Mouse (Mus musculus): Measurements from ENCODE around the gene Setd3.

Setd3 gene

DNA sequence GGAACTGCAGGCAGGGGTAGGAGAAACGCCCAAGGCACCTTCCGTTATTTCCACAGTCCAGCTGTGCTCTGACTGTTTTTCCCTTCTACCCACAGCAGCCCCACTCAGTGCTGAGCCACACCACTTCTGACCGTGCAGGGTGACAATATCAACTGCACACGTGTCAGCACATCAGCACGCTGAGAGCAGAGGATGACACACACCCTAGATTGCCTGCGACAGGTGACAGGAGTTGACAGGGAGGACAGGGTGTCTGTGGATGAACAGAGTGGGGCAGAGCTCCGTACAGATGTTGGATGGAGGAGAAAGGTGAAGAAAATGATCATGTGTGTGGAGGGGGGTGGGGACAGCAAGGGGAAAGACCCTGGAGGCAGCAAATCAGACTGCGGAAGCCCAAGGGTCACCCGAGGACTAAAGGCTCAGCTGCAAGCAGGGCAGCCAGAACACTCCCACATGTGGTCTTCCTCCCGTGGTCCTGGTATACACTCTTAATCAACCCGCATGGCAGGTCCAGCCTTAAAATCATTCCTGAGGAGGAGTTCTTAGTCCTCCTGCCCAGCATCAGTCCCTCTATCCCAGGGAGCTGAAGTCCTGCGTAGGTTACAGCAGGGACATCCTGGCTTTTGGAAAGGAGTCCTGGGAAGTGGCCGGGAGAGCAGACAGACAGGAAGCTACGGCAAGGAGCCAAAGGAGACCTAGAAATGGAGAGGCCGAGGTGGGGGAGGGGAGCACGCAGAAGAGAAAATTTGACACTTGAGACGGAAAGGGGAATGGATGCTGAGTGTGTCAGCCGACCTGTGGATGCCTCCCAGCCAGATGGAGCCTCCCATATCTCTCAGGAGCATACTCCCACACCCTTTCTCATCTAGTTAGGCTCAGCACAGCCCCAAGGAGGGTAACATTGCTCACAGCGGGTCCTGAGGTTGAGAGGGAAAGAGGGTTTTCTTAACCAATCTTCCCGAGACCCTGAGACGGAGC lies 108.1 kb downstream of the Setd3 start:
- no peak for DNase-seq (ENCODE audit: low read depth)

DNA sequence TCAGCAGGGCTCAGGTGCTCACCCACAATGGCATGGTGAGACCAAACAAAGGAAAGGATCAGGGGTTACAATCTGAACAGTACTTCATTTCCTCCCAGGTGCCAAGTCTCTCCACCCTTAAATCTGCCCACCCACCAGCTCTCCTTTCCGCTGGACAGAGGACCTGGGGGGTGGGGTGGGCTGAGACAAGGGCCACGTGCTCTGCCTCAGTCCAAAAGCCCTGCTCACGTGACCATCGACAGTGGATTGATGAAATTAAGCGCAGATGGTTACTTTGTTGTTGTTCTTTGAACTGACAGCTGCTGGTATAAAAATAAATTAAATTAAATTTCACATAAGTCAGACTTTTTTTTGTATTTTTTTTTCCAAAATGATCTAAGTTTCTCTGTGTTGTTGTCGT lies 109.6 kb downstream of the Setd3 start:
- DNase-seq (ENCODE audit: low read depth): no peak

DNA sequence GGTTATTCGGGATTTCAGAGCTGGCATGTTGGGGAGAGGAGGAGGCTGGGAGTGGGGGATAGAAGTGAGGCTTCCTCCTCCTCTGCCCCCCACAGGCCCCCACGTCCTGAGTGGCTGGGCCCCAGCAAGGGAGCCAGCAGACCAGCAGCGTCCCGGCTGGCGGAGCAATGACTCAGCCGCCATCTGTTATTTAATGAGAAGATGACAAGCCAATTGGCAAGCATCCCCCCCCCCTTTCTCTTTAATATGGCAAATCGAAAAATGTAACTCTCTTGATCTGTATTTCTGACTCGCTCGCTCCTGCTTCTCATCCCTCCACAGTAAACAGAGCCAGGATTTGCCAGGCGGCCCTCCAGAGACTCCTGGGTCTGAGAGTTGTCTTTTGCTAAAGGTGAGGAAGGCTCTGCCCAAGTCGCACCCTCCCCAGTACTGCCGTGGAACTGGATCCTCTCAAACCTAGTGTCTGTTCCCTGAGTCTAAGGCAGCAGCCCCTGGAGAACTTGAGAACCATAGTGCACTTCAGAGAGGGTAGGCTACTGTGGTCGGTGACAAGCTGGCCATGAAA lies 111.2 kb downstream of the Setd3 start:
- DNase-seq (ENCODE audit: low read depth): no peak

DNA sequence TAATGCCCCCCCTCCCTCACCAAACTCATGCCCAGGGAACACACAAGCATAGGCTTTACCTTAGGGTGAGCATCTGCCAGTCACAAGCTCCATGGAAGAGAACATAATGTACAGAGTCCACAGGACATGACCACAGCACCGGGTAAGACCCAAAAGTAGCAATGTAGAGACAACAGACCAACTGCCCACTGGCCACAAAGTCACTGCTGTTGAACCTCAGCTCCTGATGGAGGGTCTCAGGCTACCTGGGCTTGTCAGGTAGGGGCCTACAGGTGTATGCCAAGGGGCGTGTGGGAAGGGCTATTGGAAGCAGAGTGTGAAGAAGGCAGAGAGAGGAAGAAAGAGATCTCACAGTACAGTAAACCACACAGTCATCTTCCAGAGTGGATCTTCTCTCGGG lies 111.9 kb downstream of the Setd3 start:
- DNase-seq (ENCODE audit: low read depth): no peak

DNA sequence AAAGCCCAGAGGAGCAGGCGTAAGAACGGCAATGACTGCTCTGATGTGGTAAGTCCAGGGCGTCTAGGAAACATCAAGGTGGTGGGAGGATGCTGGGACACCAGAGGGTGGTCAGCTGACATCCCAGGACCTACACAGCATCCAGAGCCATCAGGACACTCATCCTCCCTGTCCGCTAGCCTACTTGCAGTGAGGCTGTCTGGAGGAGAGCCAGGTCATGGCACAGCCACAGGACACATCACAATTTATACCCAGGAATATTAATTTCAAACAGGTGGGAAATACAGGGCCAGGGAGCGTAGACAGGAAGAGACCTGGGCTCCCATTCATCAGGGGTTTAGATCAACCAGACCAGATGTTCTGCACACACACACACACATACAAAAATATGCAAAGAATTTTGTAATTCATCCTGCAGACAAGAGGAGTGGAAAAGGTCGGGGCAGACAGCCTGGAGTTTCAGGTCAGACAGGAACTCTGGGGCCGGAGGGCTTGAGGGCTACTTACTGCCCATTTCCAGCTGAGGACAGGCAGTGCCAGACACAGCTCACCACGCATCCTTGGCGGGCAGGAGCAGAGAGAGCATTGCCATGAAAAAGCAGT lies 114.6 kb downstream of the Setd3 start:
- DNase-seq (ENCODE audit: low read depth): no peak

DNA sequence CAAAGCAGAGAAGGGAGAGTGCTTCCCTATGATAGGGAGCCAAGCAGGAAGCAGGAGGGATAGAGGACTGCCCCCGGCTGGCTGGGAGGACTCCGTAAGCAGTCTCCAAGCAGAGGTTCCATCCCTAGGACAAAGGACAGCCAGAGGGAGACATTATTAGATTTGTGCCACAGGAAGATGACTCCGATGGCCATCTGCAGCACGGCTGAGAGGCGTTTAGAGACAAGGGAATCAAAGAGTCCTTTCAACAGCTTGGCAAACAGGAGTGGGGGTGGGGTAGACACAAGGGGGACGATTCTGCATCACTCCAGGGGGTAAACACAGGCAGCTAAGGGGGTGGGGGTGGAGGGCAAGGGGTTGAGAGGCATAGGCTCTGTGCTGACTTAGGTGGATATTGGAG lies 115.1 kb downstream of the Setd3 start:
- no peak for DNase-seq (ENCODE audit: low read depth)

DNA sequence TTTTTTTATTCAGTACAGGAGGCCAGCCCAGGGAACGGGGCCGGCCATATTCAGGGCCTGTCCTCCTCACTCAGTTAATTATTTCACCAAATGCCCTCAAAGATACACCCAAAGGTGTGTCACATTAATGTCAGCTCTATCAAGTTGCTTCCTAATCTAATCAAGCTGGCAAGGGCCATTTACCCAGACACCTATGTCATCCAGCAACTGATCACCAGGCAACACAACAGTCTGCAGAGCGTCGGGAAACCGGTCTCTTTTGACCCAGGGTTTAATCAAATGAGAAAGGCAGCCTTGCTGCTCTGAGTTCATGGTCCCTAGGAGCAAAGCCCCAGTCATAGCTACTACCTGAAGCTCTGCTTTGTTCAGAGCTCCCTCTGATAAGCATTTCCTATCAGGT lies 117.0 kb downstream of the Setd3 start:
- no peak for DNase-seq (ENCODE audit: low read depth)

DNA sequence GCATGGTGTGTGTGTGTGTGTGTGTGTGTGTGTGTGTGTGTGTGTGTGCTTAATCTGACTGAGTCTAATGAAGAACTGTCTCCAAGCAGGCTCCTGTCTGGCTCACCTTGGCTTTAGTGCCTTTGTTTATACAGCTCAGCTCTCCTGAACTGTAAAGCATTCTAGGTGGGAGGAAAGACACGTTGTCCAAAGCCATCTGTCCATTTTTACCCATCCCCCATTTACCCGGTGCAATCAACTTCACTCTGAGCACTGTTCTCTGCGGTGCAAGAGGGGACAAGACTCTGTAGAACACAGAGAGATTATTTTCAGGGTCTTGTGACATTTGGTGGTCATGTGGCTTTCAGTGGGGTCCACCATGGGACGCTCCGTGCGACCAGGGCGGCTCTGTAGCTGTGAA lies 117.5 kb downstream of the Setd3 start:
- no peak for DNase-seq (ENCODE audit: low read depth)

Data from induced T-regulatory cell, adult 2 months (primary cell).